Mouse (Mus musculus): ENCODE measurements around the gene Macrod1. TPM values are rescaled to one million over a fixed set of nuclear protein-coding genes. Genes with fewer than 3 reads are reported as not detected.

The Macrod1 gene
- polyA plus RNA-seq, 1 experiment from 2014 or later, result 5.3 TPM

DNA sequence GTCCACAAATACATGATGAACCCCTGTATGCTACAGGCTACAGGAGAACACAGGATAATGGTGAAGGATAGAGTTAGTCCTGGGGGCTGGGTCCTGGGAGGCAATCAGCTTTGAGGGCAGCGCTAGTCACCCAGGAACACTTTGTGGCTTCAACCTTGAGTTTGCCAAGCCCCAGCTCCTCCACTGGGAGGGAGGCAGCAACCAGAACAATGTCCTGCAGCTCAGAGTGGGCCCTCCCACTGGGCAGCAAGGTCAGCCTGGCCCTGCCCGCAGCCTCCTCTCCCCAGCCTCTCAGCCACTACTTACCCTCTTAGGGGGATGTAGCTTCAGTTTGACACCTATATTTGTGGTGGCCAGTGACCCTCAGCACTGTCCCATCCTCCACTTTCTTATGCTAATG lies 111.8 kb downstream of the Macrod1 start:
- H3K9ac ChIP-seq, result no peak overlapping the region
- H3K27ac ChIP-seq, result no peak overlapping the region
- ATAC-seq (ENCODE audit: low FRiP score), result no peak
- no peaks in the 10 kb centered on the region for H3K36me3 ChIP-seq (replicated peaks)
- no peaks in the 10 kb centered on the region for H3K9me3 ChIP-seq
- peaks cover 58% of the 10 kb centered on the region for H3K27me3 ChIP-seq
- no peak overlapping the region for H3K4me3 ChIP-seq (replicated peaks)
- no peak overlapping the region for H3K4me2 ChIP-seq
- peaks cover 62% of the 10 kb centered on the region for H3K4me1 ChIP-seq
- 30% methylated on average over 2 of the region's 2 CpGs for WGBS

DNA sequence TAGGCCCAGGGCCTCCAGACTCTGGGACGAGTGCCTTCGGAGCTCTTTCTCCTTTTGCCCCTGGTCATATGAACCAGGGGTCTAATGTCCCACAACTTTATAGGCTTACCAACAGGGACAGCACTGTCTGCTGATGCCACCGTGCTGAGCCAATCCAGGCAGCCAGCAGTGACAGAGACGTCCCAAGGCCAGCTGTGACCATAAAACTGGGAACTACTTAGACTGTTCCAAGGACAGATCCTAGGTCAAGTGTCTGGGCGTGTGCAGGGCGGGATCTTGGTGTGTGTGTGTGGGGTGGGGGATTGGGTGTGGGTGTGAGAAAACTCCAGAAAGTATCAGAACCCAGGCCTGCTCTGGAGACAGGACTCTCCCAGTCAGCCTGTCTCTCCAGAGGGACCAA lies 114.3 kb downstream of the Macrod1 start:
- 0 out of 2 replicates have a peak overlapping the region, but pooled peaks have one; percentile 87 for H3K27ac ChIP-seq
- no peak for ATAC-seq (ENCODE audit: low FRiP score)
- no peaks in the 10 kb centered on the region for H3K36me3 ChIP-seq (replicated peaks)
- H3K9ac ChIP-seq, result no peak overlapping the region
- H3K4me2 ChIP-seq, result 0 out of 2 replicates have a peak overlapping the region, but pooled peaks have one; percentile 41
- H3K9me3 ChIP-seq, result no peaks in the 10 kb centered on the region
- 72% methylated on average over 6 of the region's 6 CpGs for WGBS
- no peak overlapping the region for H3K4me3 ChIP-seq (replicated peaks)
- H3K4me1 ChIP-seq, result peaks cover 46% of the 10 kb centered on the region
- H3K27me3 ChIP-seq, result peaks cover 36% of the 10 kb centered on the region

DNA sequence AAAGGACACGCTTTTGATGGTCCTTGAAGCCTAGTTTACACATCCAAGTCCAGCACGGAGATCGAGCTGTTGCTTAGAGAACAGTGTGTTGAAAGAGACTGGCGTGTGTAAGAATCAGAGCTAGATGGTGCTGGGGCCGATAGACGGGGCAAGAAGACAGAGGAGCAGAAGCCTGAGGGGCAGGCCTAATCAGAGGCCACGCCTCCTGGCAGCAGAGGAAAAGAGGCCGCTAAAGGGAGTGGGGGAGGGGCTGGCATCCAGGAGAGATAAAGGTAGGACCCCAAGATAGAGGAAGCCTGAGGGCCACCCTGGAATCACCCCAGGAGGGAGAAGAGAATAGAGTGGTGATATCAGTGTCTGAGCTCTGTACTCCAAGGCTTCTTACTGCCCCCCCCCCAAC lies 114.8 kb downstream of the Macrod1 start:
- Histone ChIP-seq H3K27me3 (peaks cover 32% of the 10 kb centered on the region), H3K4me2 (peak overlapping the region; percentile 41; the same call in 1 of the 2 replicates), H3K9me3 (no peaks in the 10 kb centered on the region), H3K36me3 (replicated peaks) (no peaks in the 10 kb centered on the region), H3K4me3 (replicated peaks) (no peak overlapping the region), H3K4me1 (peaks cover 46% of the 10 kb centered on the region), H3K9ac (no peak overlapping the region; the same call in 1 of the 2 replicates), H3K27ac (peak overlapping the region; percentile 87)
- ATAC-seq (ENCODE audit: low FRiP score), result peak; percentile 19; the same call in 1 of the 2 replicates
- 7% methylated on average over 8 of the region's 8 CpGs for WGBS

GRCm38 (mm10) chr19:7172051-7172866 lies 115.6 kb downstream of the Macrod1 start:
- H3K27me3 ChIP-seq, result peaks cover 24% of the 10 kb centered on the region
- H3K27ac ChIP-seq, result peak overlapping the region; percentile 87
- ATAC-seq (ENCODE audit: low FRiP score), result peak; percentile 96
- WGBS, result 6% methylated on average over 13 of the region's 13 CpGs
- H3K9ac ChIP-seq, result peak overlapping the region; percentile 5; the same call in 1 of the 2 replicates
- no peak overlapping the region for H3K4me3 ChIP-seq (replicated peaks)
- no peaks in the 10 kb centered on the region for H3K36me3 ChIP-seq (replicated peaks)
- peaks cover 46% of the 10 kb centered on the region for H3K4me1 ChIP-seq
- H3K9me3 ChIP-seq, result no peaks in the 10 kb centered on the region
- peak overlapping the region; percentile 41 for H3K4me2 ChIP-seq

DNA sequence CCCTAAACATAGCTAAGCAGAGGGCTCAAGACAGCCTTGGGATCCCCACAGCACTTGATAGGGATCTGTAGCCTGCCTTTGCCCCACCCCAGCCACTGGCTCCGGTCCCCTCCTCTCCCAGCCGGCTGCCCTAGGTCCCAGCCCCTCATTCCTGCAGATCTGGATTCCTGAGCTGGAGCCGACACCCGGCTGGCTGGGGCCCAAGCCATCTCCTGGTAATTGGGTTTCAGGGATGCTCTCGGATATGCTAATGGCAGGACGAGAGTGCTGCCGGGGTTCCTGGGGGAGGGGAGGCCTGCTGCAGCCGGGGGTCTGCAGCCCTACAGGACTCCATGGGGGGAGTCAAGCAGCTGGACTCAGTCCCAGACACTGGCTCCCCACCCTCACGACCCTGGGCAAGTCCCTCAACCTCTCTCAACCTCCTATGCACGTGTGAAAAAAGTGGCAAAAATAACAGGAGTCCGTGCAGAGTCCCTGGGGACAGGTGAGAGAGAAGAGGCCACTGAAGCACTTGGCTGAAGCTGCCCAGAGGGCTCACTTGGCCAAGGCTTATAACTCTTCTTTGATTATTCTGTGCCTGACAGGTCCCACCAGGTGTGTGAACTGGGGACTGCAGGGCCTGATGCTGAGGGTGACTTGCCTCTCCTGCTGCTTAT lies 119.6 kb downstream of the Macrod1 start:
- H3K4me1 ChIP-seq, result peaks cover 71% of the 10 kb centered on the region

DNA sequence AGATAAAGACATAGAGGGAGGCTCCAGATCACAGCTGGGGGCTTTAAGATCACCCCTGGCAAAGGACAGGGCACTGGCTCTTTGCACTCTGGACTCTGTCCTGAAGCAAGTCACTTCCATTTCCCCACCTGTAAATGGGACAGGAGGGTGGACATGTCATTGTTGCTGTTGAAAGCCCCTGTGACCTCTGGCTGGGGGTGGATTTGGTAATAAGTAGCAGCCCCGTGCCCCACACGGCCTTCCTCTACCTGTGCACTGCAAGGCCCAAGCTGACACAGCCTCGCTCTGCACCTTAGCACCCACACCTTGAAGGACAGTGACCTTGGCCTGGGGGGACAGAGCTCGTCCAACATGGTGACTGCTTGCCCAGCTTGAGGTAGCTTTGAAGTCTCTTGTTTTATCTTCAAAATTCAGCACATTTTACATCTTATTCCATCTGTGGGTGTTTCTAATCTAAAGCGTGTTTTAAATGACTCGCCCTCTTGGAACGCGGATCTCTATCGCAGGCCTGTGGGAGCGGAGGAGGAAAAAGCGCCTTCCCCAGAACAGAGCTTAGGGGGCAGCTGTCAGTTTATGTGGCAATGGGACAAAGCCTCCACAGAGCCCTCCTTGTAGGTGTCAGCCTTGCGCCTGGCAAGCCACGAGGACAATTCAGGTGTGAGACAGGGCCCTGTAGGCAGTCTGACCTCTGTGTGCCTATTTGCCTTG lies 121.3 kb downstream of the Macrod1 start:
- Histone ChIP-seq H3K36me3 (replicated peaks) (no peaks in the 10 kb centered on the region), H3K9me3 (no peaks in the 10 kb centered on the region), H3K4me2 (no peak overlapping the region), H3K4me3 (replicated peaks) (no peak overlapping the region), H3K9ac (no peak overlapping the region), H3K27ac (peak overlapping the region; percentile 51; the same call in 1 of the 2 replicates), H3K4me1 (peaks cover 73% of the 10 kb centered on the region), H3K27me3 (peaks cover 30% of the 10 kb centered on the region)
- 59% methylated on average over 13 of the region's 13 CpGs for WGBS
- ATAC-seq (ENCODE audit: low FRiP score), result no peak

More for the DNA sequence above, 119.6 kb downstream of the Macrod1 start:
- Histone ChIP-seq H3K36me3 (replicated peaks) (no peaks in the 10 kb centered on the region), H3K4me3 (replicated peaks) (no peak overlapping the region), H3K4me2 (no peak overlapping the region), H3K9ac (0 out of 2 replicates have a peak overlapping the region, but pooled peaks have one; percentile 1), H3K27ac (peak overlapping the region; percentile 53), H3K27me3 (peaks cover 19% of the 10 kb centered on the region), H3K9me3 (no peaks in the 10 kb centered on the region)
- WGBS, result 4% methylated on average over 11 of the region's 11 CpGs
- ATAC-seq (ENCODE audit: low FRiP score), result peak; percentile 13; the same call in 1 of the 2 replicates

GRCm38 (mm10) chr19:7178841-7179452 lies 122.3 kb downstream of the Macrod1 start:
- Histone ChIP-seq H3K27ac (peak overlapping the region; percentile 51; the same call in 1 of the 2 replicates), H3K27me3 (peaks cover 38% of the 10 kb centered on the region), H3K4me1 (peaks cover 77% of the 10 kb centered on the region), H3K4me2 (no peak overlapping the region), H3K9me3 (no peaks in the 10 kb centered on the region), H3K9ac (no peak overlapping the region), H3K4me3 (replicated peaks) (no peak overlapping the region), H3K36me3 (replicated peaks) (no peaks in the 10 kb centered on the region)
- no peak for ATAC-seq (ENCODE audit: low FRiP score)
- 49% methylated on average over 3 of the region's 3 CpGs for WGBS

DNA sequence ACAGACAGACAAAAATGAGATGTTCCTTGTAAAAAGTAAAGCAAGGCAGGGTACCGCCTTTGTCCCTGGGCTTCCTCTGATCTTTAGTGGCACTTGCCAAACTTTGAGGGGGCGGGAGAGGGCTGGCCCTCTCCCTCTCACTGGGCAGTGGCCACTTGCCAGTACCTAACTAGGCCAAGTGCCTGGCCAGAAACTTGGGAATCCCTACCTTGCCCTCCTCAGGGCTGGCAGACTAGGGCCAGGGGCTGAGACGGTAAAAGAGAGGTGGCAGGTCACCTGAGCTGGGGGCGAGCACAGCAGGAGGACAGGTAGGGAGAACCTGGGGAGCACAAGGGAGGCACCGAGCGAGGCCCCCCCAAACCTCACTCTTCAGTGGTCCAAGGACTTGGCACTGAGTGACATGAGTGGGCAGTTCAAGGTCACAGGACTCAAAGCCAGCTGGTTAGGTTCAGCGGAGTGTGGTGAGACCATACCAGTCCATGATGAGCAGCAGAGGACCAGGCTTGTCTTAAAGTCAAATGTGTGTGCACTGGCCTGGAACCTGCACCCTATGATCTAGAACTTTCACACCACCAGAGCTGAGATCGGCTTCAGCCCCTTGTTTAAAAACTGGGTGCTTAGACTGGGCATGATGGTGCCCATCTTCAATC lies 124.3 kb downstream of the Macrod1 start:
- Histone ChIP-seq H3K36me3 (replicated peaks) (no peaks in the 10 kb centered on the region), H3K9me3 (no peaks in the 10 kb centered on the region), H3K4me2 (no peak overlapping the region), H3K27me3 (peaks cover 53% of the 10 kb centered on the region), H3K4me1 (peaks cover 86% of the 10 kb centered on the region), H3K4me3 (replicated peaks) (no peak overlapping the region), H3K27ac (no peak overlapping the region), H3K9ac (no peak overlapping the region)
- ATAC-seq (ENCODE audit: low FRiP score), result no peak
- WGBS, result 84% methylated on average over 8 of the region's 8 CpGs

DNA sequence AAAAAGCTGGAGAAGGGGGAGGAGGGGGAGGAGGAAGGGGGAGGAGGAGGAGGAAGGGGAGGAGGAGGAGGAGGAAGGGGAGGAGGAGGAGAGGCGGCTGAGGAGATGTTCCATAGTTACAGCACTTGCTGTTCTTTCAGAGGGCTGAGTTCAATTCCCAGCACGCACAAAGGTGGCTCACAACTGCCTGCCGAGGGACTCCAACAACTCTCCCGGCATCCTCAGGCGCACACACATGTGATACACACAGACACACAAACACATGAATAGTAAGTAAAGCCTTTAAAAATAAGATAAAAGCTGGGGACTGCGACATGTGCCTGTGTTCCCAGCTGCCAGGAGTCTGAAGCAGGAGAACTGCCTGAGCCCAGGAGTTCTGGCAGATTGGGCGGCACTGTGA lies 124.9 kb downstream of the Macrod1 start:
- WGBS, result 59% methylated on average over 7 of the region's 7 CpGs
- Histone ChIP-seq H3K4me1 (peaks cover 86% of the 10 kb centered on the region), H3K4me2 (no peak overlapping the region), H3K36me3 (replicated peaks) (no peaks in the 10 kb centered on the region), H3K27ac (0 out of 2 replicates have a peak overlapping the region, but pooled peaks have one; percentile 21), H3K27me3 (peaks cover 57% of the 10 kb centered on the region), H3K9ac (no peak overlapping the region), H3K9me3 (no peaks in the 10 kb centered on the region), H3K4me3 (replicated peaks) (no peak overlapping the region)
- ATAC-seq (ENCODE audit: low FRiP score), result no peak

DNA sequence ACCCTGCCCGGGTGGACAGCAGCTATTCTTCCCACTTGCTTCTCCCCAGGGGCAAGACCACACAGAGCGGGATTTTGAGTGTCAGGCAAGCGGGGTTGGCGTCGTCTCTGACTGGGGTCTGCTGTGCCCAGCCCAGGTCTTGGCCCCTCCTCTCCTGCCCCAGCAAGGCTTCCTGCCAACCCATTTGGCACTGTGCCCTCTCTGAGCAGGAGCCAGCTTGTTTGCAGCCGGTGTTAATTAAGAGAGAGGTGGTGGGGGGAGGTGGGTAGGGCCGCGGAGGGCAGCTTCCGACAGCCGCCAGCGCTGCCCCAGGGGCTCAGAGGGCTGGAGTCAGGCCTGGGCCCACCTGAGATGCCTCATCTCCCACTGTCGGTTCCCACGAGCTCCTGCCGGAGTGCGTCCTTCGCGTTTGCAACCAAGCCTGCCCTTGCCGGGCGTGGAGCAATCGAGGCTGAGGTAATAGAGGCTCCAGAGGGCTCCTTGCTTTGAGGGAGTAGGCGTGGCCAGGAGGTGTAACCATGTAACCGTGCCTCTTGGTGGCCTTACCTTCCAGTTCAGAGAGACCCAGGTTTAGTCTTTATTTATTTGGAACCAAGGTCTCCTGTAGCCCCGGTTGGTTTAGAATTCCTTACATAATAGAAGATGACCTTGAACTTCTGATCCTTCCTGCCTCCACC lies 125.8 kb downstream of the Macrod1 start:
- peak; percentile 82 for ATAC-seq (ENCODE audit: low FRiP score)
- WGBS, result 5% methylated on average over 23 of the region's 23 CpGs
- peaks cover 80% of the 10 kb centered on the region for H3K4me1 ChIP-seq
- H3K9me3 ChIP-seq, result no peaks in the 10 kb centered on the region
- peaks cover 65% of the 10 kb centered on the region for H3K27me3 ChIP-seq
- peak overlapping the region; percentile 31 for H3K4me2 ChIP-seq
- no peaks in the 10 kb centered on the region for H3K36me3 ChIP-seq (replicated peaks)
- H3K9ac ChIP-seq, result peak overlapping the region; percentile 9; the same call in 1 of the 2 replicates
- H3K4me3 ChIP-seq (replicated peaks), result no peak overlapping the region
- peak overlapping the region; percentile 15; the same call in 1 of the 2 replicates for H3K27ac ChIP-seq

DNA sequence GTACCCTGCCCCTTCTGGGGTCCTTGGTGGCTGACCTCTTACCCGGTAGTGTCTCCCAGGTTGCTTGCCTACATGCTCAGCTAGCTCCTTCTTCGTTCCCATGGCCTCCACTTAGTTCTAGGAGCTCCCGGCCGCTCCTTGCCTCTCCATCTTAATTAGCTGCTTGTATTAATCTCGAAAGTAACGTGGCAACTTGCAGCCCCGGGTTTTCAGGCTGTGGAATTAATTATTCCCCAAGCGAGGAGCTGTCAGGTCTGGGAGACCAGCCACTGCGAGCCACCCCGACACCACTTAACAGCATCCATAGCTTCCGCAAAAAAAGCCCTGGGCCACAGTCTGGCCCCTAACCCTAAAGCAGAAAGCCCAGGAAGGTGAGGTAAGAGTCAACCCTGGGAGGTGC lies 126.8 kb downstream of the Macrod1 start:
- peaks cover 70% of the 10 kb centered on the region for H3K4me1 ChIP-seq
- WGBS, result 30% methylated on average over 11 of the region's 11 CpGs
- no peak overlapping the region for H3K9ac ChIP-seq
- 0 out of 2 replicates have a peak overlapping the region, but pooled peaks have one; percentile 27 for H3K27ac ChIP-seq
- no peak for ATAC-seq (ENCODE audit: low FRiP score)
- H3K4me2 ChIP-seq, result no peak overlapping the region
- no peaks in the 10 kb centered on the region for H3K36me3 ChIP-seq (replicated peaks)
- H3K9me3 ChIP-seq, result no peaks in the 10 kb centered on the region
- no peak overlapping the region for H3K4me3 ChIP-seq (replicated peaks)
- H3K27me3 ChIP-seq, result peaks cover 69% of the 10 kb centered on the region
